Mouse (Mus musculus) cerebellum, postnatal 14 days (tissue): ENCODE data around the gene Fam213a.
"Not testable (repeated sequence)": the region's sequence is repeated elsewhere in the genome, so short reads cannot be mapped to it uniquely, and the experiment has no call there.

Source experiments
- DNase-seq, 2 experiments: peaks; one replicate each; pipeline ENCODE4 v3.0.0; 2021; ENCODE audit warnings: mixed read lengths in 2 of 2

The Fam213a gene

DNA sequence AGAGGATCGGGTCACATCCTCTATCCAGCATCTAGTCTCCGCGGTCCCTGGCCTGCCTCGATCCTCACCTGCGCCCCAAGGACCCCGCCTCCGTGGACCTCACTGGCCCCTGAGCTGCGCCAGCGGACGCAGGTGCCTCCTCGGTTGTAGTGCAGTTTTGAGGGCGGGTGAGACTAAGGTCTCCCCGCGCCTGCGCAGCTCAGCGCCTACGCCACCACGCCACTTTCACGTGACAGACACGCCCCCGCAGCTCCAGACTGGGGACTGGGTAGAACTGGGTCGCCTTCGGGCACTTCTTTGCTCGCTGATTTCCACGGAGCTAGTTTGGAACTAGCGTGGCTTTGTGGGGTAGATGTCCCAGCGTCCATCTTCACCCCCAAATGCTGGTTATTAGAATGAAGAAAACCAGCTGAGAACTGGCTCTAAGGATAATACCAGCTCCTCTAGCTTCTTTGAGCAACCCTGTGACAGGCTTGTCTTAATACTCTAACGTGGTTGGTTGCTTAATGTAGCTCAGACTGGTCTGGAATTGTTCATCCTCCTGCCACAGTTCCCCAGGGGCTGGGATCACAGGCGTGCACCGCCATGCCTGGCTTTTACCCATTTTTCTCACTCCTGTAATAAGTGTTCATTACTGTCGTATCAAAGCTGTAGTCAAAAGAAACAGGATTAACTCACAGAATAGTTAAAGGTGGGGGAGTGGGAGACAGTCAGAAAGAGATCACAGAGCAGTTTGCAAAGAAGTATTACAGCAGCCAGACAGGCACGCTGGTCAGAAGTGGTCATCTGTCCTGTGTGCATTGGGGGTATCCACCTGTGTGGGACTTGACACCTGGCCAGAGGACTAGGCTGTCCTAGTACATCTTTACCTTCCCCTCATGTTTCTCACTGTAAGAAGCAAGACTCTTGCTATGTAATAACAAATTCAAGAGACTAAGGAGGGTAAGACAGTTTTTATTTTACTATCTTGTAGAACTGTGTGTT is at the start of gene Fam213a:
Gene Fam213a (minus strand): TSS at position 159 of the 984 bp plus-strand sequence.
- peak; percentile 94 for DNase-seq

DNA sequence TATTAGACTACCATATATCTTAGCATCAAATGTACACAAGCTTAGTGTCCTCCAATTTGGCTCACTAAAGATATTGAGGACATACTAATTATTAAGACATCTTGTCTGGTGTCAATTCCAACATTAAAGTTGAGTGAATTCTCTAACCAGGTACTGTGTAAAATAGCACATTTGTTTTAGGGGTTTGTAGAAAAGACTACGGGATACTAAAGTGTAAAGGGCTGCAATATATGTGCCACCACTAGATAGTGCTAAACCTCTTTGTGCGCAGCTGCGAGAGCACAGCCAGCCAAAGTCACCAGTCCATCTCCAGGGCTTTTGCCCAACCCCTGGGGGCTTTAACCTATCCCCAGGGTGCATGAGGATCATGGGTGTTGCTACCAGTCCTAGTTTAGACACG is 39.6 kb upstream of the Fam213a start:
- DNase-seq = not testable (repeated sequence)

DNA sequence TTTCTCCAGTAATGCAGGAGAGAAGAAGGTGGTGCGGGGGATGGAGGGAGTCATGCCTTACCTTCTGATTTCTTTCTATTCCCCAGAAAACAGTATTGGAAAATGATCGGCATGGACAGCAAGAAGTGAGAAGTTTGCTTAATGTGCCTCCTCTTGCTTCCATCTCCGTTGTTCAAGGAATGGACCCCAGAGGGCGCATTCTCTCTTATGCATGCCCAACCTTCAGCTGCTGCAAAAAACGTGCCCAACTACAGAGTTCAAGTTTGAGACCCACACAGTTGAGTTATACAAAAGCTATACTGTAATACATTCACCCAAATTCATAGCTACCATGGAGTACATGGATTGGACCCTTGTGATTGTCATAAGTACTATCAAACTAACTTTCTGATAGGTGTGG is 38.9 kb upstream of the Fam213a start:
- DNase-seq = no peak

DNA sequence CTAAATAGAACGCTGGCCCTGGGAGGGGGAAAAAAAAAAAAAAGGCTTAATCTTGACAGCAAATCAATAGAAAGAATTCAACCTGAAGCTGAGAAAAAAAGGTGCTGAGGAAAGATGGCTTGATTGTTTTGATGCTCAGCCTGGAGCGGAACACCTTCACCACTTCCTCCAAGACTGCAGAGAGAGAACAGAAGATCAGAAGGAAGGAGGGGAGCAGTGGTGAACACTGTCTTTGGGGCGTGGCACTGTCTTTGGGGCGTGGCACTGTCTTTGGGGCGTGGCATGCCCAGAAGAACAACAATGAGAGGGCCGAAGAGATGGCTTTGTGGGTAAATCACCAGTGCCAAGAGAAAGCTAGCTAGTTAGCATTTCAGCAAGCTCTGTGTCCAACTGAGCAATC is 36.9 kb upstream of the Fam213a start:
- DNase-seq = no peak

DNA sequence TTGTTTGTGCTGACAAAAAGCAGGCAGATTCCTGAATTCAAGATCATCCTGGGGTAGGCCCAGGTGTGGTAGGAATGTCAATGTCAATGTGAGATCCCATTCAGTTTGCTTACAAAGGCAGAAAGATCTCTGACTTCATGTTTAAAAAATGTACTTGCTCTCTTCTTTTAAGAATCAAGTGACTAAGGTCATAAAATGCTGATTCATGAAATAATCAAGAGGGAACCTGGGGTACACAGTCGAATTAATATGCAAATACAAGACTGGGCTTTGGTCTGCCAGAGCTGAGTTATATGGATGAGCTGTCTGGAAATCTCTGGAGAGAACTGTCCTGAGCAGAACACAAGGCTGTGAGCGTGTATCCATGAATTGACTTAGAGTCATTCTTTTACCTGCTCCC is 33.8 kb upstream of the Fam213a start:
- no peak for DNase-seq

DNA sequence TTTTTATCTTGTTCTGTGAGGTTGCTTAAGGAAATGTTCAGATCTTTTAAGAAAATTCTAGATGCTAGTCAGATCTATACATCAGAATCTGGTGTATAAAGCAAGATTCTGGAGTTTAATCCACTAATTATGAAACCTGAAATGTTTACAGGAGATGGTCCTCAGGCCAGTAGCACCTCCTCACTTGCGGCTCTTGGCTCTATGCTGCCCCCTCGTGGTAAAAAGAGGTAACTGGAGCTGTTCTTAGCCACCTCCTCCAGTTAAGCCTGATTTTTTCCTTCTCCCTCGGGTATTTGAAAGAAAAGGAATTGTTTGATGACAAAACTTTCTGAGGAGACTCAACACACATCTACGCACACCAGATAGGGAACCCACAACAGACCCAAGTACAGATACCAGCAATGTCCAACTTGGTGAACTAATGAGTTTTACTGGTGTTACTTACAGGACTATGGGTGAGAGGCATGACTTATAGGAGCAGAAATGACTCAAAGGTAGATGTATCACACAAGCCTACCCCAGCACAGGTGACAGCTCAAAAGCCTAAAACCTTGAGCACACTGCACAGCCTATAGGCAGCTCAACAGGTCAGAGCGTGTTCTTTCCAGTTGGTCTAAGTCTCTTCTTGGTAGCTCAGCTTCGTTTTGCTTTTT is 21.7 kb upstream of the Fam213a start:
- peak; percentile 75 to 82 for DNase-seq

DNA sequence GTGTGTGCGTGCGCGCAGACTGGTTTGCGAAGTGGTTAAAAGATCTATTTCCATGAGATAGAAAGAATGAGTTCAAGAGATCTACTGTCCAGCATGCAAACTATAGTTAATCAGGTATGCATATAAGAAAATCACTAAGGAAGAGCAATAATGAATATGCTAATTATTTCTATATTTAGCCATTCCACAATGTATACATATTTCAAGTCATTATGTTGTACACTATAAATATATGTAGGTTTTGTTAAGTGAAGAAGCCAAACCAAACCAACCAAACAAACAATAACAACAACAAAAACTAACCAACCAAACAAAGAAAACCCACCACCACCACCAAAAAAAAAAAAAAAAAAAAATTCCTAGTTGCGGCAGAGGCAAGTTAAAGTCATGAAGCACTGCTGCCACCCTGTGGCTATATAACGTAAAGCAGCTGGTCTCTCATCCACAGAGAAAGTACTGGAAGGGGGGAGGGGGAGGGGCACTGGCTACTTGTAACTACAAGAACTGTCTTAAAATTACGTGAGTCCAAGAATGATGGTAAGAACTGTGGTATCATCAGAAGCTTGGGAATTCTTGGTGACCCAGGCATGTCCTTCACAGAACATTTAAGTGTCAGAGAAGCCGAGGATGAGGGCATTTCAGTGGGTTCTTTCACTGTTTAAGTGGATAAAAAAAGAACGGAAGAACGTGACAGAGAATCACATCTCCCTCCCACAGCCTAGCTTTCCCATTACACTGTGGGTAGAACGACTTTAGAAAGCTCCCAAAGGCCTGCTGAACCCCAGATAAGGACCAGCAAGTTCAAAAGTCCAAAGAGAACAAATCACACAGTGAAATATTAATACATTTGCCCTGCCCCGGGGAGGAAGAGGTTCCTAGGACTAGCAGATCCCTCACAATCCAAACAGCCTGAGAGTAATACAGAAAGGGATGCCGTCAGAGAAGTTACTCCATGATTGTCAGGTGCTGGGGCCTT is 19.8 kb upstream of the Fam213a start:
- DNase-seq = peak; percentile 86 to 91

DNA sequence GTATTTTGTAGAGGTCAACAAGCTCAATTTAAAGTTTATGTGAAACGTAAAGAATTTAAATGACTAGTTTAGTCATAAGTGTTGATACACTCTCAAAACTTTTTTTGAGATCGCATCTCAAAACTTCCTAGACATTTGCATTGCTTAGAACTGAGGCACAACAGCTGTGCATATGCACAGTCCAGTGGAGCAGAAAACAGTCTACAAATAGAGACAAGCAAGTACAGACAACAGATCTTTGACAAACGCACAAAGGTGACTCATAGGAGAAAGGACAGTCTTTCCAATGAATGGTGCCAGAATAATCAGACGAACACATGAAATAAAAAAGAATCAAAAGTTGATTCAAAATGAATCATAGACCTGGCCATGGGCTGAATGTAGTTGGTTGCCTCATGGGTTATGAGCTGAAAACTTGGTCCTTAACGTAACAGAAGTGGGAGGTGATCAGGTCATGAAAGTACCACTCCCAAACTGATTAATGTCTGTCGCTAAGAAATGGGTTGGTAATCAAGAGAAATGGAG is 17.5 kb upstream of the Fam213a start:
- DNase-seq = no peak

DNA sequence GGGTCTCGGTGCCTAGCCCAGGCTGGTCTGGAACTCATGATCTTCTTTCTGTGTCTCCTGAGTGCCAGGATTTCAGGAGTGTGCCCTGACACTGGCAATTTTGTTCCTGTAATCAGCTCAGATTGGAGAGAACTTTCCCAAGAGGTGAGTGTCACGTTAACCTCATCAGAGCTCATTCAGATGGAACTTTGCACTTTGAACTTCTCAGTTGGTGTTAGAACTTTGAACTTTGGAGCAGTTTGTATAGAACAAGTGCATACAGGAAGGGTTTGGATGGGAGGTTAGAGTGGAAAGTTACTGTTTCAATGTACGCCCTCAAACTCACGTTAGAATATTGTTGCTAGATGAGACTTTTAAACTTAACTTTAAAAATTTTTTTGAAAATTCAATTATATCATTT is 15.7 kb upstream of the Fam213a start:
- no peak for DNase-seq

DNA sequence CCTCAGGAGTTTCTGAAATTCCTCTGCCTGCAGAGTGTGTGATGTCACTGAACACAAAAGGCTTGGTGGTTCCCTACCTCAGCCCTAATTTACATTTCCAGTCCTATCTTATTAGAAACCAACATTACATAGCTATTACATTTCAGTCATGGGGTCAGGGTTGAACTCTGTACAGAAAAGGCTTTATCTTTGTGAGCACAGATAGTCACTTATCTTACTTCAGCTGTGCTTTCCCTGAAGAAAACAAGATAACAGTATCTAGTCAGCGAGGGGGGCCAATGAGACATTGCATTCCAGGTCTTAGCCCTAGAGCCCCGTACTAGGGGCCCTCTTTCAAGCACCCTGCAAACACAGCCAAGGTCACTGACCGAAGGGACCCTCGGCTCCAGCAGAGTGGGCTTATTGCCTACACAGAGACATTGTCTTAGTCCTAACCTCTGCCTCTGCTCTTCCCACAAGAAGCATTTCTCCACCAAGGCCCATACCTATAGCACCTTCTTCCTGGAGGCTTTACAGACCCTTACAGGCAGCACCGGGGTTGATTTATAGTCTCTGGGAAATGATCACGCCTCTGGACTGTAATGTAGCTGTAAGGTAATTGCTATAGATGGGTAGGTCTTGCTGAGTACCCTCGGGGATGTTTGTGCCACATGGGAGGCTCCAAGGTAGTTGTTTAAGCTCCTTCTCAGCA is 12.2 kb upstream of the Fam213a start:
- no peak for DNase-seq

DNA sequence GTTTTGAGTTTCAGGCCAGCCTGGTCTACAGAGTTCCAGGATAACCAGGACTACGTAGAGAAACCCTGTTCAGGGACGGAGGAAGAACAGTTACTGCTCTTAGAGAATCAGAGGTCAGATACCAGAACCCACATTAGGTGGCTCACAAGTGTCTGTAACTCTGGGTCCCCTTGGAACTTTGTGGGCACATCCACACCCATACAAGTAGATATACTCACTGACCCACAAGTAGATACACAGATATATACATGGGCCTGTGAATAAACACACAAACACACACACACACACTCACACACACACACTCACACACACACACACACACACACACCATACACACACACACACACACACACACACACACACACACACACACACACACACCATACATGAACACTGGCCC is 11.5 kb upstream of the Fam213a start:
- DNase-seq = no peak

DNA sequence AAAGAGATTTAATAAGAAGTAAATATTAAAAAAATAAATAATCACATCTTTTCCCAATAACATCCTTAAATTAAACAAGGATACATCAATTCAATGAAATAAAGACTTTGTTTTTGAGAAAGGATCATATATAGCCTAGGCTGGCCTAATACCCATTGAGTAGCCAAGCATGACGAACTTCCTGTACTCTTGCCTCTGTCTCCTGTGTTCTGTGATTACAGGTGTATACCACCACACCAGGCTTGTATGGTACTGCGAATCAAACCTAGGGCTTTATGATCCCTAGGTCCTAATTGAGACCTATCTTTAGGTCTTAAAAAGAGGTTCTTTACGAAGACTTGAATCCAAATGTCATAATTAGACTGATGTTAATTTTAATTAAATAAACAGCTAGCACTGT is 7.7 kb upstream of the Fam213a start:
- no peak for DNase-seq

DNA sequence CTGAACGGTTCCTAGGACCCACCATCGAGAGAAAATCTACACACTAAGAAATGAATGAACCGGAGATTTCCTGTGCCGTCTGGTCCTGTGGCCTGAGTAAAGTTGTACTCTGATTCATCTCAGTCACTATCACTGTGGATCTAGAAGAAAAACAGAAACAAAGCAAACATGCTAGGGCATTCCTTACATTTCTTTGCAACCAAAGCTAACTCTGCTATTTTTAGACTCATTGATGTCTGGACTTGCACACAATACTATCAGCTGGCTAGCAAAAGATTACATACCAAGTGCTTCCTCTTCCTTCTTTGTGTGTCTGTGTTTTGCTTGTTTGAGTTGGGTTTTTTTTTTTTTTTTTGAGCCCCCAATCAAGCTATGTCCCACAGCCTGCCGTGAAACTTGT is 3.9 kb upstream of the Fam213a start:
- DNase-seq = no peak

DNA sequence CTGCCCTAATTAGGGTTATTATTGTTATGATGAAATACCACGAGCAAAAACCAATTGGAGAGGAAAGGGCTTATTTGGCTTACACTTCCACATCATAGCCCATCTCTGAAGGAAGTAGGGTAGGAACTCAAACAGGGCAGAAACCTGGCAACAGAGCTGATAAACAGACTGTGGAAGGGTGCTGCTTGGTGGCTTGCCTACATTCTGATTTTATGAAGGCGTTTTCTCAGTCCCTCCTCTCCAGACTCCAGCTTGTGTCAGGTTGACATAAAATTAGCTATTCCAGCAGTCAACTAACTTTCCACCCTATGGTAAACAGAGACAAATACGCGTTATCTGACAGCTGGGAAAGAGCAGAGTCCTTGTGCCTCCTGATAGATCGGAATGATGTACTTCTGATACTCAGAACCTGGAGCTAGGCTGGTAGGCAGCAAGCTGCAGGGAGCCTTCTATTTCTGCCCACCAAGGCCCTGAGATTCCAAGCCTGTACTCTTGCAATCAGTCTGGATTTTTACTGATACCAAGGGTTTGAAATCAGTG is 1.2 kb upstream of the Fam213a start:
- DNase-seq = no peak

DNA sequence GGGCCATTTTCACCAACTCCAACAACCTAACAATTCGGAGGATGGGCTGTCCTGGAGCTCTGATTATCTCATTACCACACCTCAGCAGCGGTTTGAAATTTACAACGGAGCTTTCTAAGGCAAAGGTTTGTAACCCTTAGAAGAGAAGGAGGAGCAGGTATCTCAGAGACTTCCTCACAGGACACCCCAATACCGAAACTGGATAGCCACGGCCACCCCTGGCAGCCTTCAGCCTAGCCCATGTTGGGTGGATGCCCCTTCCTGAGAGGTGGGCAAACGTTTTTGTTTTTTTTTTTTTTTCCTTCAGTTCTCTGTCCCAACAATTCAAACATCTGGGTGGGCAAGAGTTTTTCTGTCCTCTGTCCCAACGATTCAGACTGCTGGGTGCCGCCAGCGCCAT is 445 bp downstream of the Fam213a start:
- DNase-seq = peak in 1 of 2 experiments; percentile 25

DNA sequence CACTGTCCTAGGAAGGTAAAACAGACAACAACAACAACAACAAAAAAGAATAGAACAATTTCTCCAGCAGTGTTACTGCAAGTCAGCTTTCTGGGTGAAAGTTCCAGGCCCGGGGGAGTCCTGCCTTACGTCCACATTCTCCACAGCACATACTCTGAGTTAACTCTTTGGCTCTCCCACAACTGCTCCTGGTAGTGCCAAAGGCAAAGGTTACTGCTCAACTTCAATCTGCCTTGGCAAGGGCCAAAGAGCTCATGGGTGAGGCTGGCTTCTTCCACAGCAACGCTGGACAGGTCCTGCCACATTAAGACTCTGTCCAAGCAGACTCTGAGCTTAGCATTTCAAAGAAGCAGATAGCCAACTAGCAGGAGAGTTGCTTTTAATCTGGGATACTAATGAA is 1.7 kb downstream of the Fam213a start:
- DNase-seq = no peak

DNA sequence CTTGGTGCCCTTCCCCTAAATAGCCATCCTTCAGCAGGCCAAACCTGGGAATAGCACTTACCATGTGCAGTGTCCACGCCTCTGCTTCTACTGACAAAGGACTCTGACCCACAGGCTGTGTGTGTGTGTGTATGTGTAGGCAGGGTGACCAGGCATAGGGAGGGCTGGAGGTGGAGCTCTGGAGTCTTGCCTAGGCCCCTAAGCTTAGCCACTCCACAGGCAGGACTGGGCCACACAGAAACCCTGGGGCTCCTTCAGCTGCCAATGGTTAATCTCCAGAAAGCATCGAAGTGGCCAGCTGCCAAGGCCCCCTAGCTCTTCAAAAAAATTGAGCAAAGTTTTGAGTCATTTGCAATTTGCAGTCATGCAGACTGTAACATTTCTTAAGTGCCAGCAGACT is 5.5 kb downstream of the Fam213a start:
- peak in 1 of 2 experiments; percentile 16 for DNase-seq

DNA sequence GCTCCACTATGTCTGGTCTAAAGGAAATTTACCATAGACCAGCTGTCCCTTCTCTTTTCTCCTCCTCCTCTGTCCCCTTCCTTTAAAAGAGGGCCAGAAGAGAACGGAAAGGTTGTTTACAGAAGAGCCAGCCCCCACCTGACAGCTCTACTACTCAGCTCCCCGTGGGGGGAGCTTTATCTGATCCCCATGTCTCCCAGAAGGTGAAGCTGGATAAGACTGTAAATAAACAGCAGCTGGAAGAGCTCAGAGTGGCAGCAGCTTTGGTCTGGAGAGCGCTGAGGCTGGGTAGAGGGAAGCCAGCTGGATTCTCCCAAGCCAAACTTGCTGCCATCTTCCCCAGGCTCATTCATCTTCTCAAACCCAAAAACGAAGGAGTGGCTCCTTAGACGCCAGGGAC is 5.9 kb downstream of the Fam213a start:
- no peak for DNase-seq

DNA sequence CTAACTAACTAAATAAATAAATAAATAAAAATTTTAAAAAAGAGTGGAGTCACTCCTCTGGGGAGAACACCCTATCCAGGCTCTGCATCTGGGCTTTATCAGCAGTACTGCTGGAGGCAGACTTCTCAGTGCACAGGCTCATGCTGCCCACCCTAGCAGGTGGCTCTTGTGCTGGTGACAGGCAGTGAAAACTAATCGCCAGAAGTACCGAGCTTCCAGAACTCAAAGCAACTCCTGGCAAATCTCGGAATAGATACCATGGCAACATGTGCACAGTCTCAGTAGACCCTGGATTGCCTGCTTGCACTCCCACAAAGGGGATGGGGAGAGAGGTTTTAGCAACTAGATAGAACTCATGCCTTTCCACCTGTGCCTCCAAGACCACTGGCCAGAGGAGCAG is 6.7 kb downstream of the Fam213a start:
- DNase-seq = no peak

DNA sequence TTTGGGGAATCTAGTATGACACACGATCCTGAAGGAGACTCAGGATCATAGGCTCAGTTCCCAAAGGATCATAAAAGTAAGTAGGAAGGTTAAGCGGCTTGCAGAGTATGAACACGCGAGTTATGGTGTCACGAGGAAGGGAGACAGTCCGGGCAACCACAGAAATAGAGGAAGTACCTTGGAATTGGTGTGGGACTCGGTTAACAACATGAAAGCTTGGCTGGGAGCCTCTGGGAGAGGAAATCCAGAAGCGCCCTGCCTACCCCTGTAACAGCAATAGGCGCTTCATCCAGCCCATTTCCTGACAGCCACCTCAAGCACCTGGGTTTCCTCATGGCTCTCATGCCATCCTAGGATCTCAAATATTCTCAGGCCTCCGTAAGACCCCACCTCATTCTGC is 7.3 kb downstream of the Fam213a start:
- no peak for DNase-seq

DNA sequence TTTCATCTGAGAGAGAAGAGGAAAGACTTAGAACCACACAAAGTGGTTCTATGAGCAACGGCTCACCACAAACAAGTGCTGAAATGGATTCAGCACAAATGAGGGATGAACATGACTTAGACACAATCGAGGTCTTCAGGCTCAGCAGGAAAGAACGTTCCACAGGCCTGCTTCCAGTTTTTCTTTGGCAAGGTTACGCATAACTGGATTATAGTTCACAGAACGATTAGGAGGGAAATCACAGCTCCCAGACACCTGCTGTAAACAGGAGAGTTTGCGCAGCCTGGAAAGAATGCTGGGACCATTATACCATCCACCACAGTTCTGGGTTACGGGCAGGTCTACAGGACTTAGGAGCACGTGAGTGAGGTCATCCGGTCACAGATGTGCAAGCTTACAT is 7.9 kb downstream of the Fam213a start:
- peak in 1 of 2 experiments; percentile 22 for DNase-seq
